Mouse (Mus musculus): ENCODE measurements around the gene Tcf7l2.

DNA sequence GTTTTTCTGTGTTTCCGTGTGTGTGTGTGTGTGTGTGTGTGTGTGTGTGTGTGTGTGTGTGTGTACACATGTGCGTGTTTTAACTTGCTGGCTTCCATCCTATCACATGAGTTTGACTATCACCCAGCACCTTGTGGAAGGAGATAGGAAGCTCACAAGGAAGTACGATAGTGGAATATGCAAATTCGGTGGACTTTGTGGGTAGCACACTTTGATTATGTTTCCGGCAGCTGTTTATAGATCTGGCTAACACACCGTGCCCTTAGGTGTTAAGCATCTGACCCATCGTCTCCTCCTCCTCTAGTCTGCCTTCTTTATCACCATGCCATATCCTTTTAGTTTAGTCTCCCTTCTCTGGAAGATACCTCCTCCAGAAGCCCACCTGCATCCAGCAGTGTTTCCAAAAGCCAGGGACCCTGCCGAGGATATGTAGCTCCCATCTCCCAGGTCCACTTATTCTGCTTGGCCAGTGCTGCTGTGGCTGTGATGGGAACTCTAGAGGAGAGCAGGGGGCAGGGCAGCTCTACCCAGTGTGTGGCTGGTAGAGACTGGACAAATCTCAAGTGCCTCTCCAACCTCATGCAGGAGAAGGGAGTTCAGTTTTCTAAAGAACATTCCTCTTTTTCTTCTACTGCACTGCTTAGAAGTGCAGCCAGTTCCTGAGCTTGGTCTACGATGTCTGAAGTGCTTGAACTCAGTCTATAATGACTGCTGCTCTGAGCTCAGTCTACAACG, 118.6 kb downstream of the Tcf7l2 start:
- TF ChIP-seq CTCF (IDR thresholded peaks at IDR 0.05; ENCODE audit: control insufficient read depth, insufficient read depth, low read length) (no peak), POLR2A (IDR thresholded peaks at IDR 0.05; ENCODE audit: borderline replicate concordance, control insufficient read depth, low read depth, low read length) (no peak)

All from bone marrow, adult 2 months (tissue).